Mouse (Mus musculus) heart, embryonic 14.5 days (tissue): Measurements from ENCODE around the gene Rtf1. TPM values are rescaled to one million over a fixed set of nuclear protein-coding genes. Genes with fewer than 3 reads are reported as not detected.

Source experiments
- ATAC-seq: fragments of 200-750 bp; cut with Nextera tagmentation; 2 replicates; pipeline ENCODE4 v1.8.0; 2017; ENCODE audit warnings: low read depth, moderate TSS enrichment; ENCODE audit not compliant: insufficient number of reproducible peaks, insufficient read depth, low FRiP score
- H3K27ac ChIP-seq, 2 experiments: fragments of 200-500 bp in 1 of 2; fragments of 300-500 bp in 1 of 2; sonication (generic) in 1 of 2; replicated peaks in 1 of 2; 2 replicates each; pipeline ENCODE4 v1.5.1; 2012 to 2014; ENCODE audit warnings: low read depth in 2 of 2, low read length in 2 of 2, control low read depth in 1 of 2, mild to moderate bottlenecking in 1 of 2, mixed read lengths in 1 of 2; ENCODE audit not compliant: control insufficient read depth in 1 of 2, insufficient read depth in 1 of 2
- H3K27me3 ChIP-seq: fragments of 300-500 bp; sonication (generic); 2 replicates; pipeline ENCODE4 v1.6.1; 2014; ENCODE audit warnings: mild to moderate bottlenecking, low read length, control low read depth; ENCODE audit not compliant: control insufficient read depth, insufficient read depth
- H3K36me3 ChIP-seq: fragments of 300-500 bp; sonication (generic); 2 replicates; pipeline ENCODE4 v1.6.1; 2014; ENCODE audit warnings: mild to moderate bottlenecking, control low read depth, low read length, mixed read lengths; ENCODE audit not compliant: control insufficient read depth, insufficient read depth
- H3K4me1 ChIP-seq, 2 experiments: fragments of 200-500 bp in 1 of 2; fragments of 300-500 bp in 1 of 2; sonication (generic) in 1 of 2; 2 replicates each; pipeline ENCODE4 v1.6.1; 2012 to 2014; ENCODE audit warnings: low read length in 2 of 2, control low read depth in 1 of 2, mixed read lengths in 1 of 2; ENCODE audit not compliant: control insufficient read depth in 2 of 2, insufficient read depth in 2 of 2
- H3K4me2 ChIP-seq: fragments of 300-500 bp; sonication (generic); 2 replicates; pipeline ENCODE4 v1.6.1; 2014; ENCODE audit warnings: mild to moderate bottlenecking, low read length
- H3K4me3 ChIP-seq, 2 experiments: fragments of 200-500 bp in 1 of 2; fragments of 300-500 bp in 1 of 2; sonication (generic) in 1 of 2; 2 replicates each; pipeline ENCODE4 v1.5.1; 2012 to 2014; ENCODE audit warnings: low read length in 2 of 2, mild to moderate bottlenecking in 2 of 2, control low read depth in 1 of 2, low read depth in 1 of 2, moderate library complexity in 1 of 2; ENCODE audit not compliant: control insufficient read depth in 1 of 2, insufficient read depth in 1 of 2
- H3K9ac ChIP-seq: fragments of 300-500 bp; sonication (generic); 2 replicates; pipeline ENCODE4 v1.6.1; 2014; ENCODE audit warnings: mild to moderate bottlenecking, low read length
- H3K9me3 ChIP-seq: fragments of 300-500 bp; sonication (generic); 2 replicates; pipeline ENCODE4 v1.6.1; 2016; ENCODE audit warnings: low read length, control low read depth; ENCODE audit not compliant: control insufficient read depth
- WGBS: fragments of 180-500 bp; shearing (Covaris S2); extraction: QIAGEN DNeasy Blood & Tissue Kit; methylation state at CpG from one replicate; pipeline ENCODE4 v1.1.7; 2014; 5-methylcytosine and 5-hydroxymethylcytosine counted together
- polyA plus RNA-seq: library from polyadenylated mRNA; unstranded; fragments of >200 nt; fragmentation: Nextera tagmentation; extraction: Ambion mirVana; gene quantifications from 2 replicates; pipeline ENCODE4 v1.2.1, GENCODE M21; 2014

Gene Rtf1
- polyA plus RNA-seq, 1 experiment from 2014 or later, result 19.8 TPM

DNA sequence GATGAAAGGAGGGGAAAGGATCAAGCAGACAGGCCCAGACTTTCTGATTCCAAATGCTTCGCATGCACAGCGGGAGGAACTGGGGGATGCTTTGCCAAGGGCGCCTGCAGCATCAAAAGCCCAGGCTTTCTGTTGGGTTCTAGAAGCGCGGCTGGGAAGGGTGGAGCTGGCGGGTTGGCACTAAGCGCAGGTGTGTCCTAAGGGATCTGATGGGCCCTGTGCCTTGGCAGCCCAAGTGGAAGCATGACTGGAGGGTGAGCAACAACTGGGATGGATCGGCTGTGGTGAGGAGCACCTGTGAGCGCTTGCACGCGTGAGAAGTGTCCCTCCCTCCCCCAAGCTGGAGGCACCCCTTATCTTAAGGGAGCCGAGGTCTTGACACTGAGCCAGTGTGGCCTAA is 62.3 kb downstream of the Rtf1 start:
- H3K36me3 ChIP-seq, result peaks cover 28% of the 10 kb centered on the region
- H3K4me1 ChIP-seq, result peaks cover 13% of the 10 kb centered on the region in 2 experiments; a peak in 3 of 4 replicates
- no peak overlapping the region for H3K27ac ChIP-seq
- no peak overlapping the region for H3K4me2 ChIP-seq
- no peaks in the 10 kb centered on the region for H3K27me3 ChIP-seq
- 16% methylated on average over 12 of the region's 12 CpGs for WGBS
- no peak overlapping the region for H3K4me3 ChIP-seq
- no peak for ATAC-seq
- H3K9me3 ChIP-seq, result no peaks in the 10 kb centered on the region
- no peak overlapping the region for H3K9ac ChIP-seq

DNA sequence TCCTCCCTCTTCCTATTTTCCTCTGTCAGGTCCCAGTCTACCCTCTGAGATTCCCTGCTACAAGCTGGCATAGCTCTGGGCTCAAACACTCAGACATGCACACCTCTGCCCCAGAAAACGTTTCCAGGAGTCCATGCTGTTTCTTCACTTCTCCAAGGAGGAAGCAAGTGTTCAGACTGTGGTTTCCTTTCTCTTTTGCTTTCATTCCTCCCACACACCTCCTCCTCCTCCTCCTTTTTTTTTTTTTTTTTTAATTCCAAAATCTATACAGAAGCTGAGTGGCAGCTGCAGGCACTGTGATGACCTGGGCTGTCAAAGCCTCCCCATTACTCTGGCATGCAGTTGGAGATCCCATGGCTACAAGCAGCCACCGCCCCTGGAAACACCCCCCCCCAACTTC is 65.7 kb downstream of the Rtf1 start:
- ATAC-seq, result no peak
- no peak overlapping the region for H3K4me2 ChIP-seq
- H3K9ac ChIP-seq, result no peak overlapping the region
- H3K36me3 ChIP-seq, result no peaks in the 10 kb centered on the region
- H3K4me3 ChIP-seq, result no peak overlapping the region
- H3K27ac ChIP-seq, result peak overlapping the region in 1 of 2 experiments; percentile 94; a peak in 1 of 4 replicates
- 22% methylated on average over 2 of the region's 2 CpGs for WGBS
- H3K9me3 ChIP-seq, result no peaks in the 10 kb centered on the region
- H3K27me3 ChIP-seq, result peaks cover 16% of the 10 kb centered on the region
- H3K4me1 ChIP-seq, result peaks cover 27 to 37% of the 10 kb centered on the region in 2 experiments; a peak in 3 of 4 replicates

DNA sequence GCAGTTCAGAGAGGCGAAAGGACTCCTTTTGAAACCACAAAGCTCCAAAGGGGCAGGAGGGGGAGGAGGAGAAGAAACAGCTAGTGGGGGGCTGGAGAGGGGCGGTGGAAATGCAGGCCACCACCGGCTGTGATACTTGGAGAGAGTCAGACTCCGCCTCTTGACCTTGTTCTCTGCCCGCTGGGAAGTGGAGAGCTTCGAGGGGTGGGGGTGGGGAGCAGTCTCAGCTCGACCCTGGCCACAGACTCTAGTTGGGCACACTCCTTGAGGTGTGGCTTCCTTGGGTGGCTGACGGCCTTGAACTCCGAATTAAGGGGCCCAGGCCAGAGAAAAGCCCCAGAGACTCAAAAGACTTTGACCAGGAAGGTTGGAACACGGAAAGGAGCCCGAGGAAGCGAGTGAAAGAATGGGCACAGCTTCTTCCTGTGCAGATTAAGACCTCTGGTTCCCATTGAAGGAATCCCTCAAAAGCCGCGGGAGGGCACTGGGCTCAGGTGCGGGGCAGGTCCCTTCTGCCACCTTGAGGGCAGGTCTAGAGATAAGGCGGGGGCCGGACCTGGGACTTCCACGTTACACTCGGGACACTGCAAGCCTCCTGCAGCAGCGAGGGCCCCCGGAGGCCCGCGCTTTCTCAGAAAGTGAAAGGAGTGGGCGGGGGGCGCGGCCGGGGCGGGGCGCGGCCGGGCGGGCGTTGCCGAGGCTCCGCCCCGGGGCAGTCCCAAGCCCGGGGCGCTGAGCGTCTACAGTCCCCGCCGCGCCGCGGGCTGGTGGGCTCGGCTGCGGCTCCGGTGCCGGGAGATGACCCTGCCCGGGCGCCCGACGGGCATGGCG is 66.9 kb downstream of the Rtf1 start, which contains the start of gene Itpka:
Gene Itpka (plus strand): TSS at position 757 of the 831 bp plus-strand sequence.
- Histone ChIP-seq H3K36me3 (no peaks in the 10 kb centered on the region), H3K27me3 (peaks cover 16% of the 10 kb centered on the region), H3K9me3 (no peaks in the 10 kb centered on the region), H3K4me3 (peak within 1 kb of the TSS; percentile 62 to 64), H3K27ac (peak within 1 kb of the TSS; percentile 93 to 94), H3K9ac (peak within 1 kb of the TSS; percentile 83), H3K4me1 (peaks cover 27 to 37% of the 10 kb centered on the region in 2 experiments; a peak in 3 of 4 replicates), H3K4me2 (peak within 1 kb of the TSS; percentile 100)
- under 1% methylated on average over 53 of the region's 53 CpGs for WGBS
- ATAC-seq, result peak; percentile 76

DNA sequence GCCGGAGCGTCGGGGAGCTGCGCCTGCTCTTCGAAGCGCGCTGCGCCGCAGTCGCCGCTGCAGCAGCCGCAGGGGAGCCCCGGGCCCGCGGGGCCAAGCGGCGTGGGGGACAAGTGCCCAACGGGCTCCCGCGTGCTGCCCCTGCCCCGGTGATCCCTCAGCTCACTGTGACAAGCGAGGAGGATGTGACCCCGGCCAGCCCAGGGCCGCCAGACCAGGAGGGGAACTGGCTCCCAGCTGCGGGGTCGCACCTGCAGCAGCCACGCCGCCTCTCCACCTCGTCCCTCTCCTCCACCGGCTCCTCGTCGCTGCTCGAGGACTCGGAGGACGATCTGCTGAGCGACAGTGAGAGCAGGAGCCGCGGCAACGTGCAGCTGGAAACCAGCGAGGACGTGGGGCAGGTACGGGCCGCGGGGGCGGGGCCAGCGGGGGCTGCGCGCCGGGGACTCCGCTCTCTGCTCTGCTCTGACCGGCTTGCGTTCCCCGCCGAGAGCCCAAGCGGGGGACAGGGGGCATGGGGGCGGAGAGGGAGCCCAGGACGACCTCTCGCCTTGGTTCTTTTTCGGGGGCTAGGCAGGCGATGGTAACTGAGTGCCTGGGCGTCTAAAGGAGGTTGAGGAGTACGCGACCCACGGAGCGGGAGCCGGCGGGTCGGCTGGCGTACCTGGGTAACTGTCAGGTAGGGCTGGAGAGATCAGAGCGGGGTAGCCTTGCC is 67.8 kb downstream of the Rtf1 start:
- Histone ChIP-seq H3K4me2 (peak overlapping the region; percentile 100), H3K27me3 (peaks cover 16% of the 10 kb centered on the region), H3K4me3 (peak overlapping the region; percentile 62 to 64), H3K27ac (0 out of 4 replicates have a peak overlapping the region, but pooled peaks of 1 of the 2 experiments have one; percentile 14), H3K36me3 (no peaks in the 10 kb centered on the region), H3K9ac (peak overlapping the region; percentile 83), H3K4me1 (peaks cover 21 to 31% of the 10 kb centered on the region in 2 experiments; a peak in 3 of 4 replicates), H3K9me3 (no peaks in the 10 kb centered on the region)
- under 1% methylated on average over 54 of the region's 70 CpGs for WGBS
- no peak for ATAC-seq

DNA sequence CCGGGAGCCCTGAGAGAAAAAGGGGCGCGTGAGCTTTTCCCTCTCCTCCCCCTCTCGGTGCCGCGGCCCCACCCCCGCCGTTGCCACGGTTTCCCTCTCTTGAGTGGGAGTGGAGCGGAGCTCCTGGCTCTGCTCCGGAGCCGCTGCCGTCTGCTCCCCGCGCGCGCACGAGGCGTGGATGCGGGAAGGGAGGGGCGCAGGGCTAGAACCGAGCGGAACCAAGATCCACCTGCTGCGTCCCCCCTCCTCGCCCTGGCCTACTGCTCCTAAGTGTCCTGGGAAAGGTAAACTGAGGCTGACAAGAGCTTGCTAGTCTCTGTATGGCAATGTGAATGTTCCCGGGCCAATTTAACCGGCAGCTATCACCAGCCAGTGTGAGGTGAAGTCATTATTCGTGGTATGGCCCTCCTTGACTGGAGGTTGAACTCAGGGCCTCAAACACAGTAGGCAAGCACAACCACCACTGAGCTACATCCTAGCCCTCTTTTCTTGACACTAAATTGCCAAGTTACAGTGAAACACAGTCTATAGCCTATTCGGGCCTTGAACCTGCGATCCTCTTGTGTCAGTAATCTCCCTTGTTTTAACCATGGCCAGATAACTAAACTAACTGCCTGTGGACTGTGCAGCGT is 68.4 kb downstream of the Rtf1 start:
- WGBS, result 13% methylated on average over 30 of the region's 31 CpGs
- Histone ChIP-seq H3K4me2 (peak overlapping the region; percentile 100), H3K36me3 (no peaks in the 10 kb centered on the region), H3K4me1 (peaks cover 21 to 31% of the 10 kb centered on the region in 2 experiments; a peak in 3 of 4 replicates), H3K27me3 (peaks cover 16% of the 10 kb centered on the region), H3K27ac (no peak overlapping the region), H3K9ac (peak overlapping the region; percentile 83), H3K9me3 (no peaks in the 10 kb centered on the region), H3K4me3 (peak overlapping the region; percentile 62 to 64)
- no peak for ATAC-seq

DNA sequence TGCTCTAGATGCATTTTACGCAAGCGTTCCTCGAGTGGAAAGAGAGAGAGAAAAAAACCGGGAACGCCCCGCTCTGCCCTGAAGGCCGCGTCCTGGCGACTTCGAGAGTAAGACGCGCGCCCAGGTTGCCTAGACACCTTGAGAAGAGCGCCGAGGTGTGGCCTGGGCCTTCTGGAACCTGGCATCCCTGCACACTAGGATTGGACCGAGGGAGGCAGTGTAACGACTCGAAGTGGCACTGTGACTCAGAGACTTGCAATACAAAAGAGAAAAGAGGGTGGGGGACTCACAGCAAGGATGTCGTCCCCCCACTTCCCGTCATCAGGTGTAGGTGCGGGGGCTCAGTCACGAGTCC is 68.9 kb downstream of the Rtf1 start:
- Histone ChIP-seq H3K4me3 (peak overlapping the region; percentile 26 to 34), H3K36me3 (no peaks in the 10 kb centered on the region), H3K9me3 (no peaks in the 10 kb centered on the region), H3K27me3 (peaks cover 16% of the 10 kb centered on the region), H3K4me1 (peaks cover 21 to 31% of the 10 kb centered on the region in 2 experiments; a peak in 3 of 4 replicates), H3K27ac (no peak overlapping the region), H3K9ac (peak overlapping the region; percentile 56; the same call in 1 of the 2 replicates), H3K4me2 (peak overlapping the region; percentile 100)
- WGBS, result 13% methylated on average over 22 of the region's 22 CpGs
- ATAC-seq, result no peak
